Mouse (Mus musculus) heart, postnatal 25 days (tissue): Measurements from ENCODE around the gene Xpnpep2. TPM values are rescaled to one million over a fixed set of nuclear protein-coding genes. Genes with fewer than 3 reads are reported as not detected.

Experiments used
- DNase-seq: peaks from one replicate; pipeline ENCODE4 v3.0.0; 2022; ENCODE audit warnings: low spot score
- intact Hi-C: fragments of 180-260 bp; cut with DNase I; formaldehyde crosslinking; loops from one replicate; pipeline ENCODE4 v1.15.1; 2025
- total RNA-seq, 2 experiments: library from RNA; stranded (reverse); gene quantifications; 2 replicates each; pipeline ENCODE4 v1.2.3; 2021

Gene Xpnpep2
- total RNA-seq, 2 experiments from 2014 or later, result 2.7 to 3.6 TPM

GRCm38 (mm10) chrX:48155489-48155888, 47.0 kb downstream of the Xpnpep2 start:
- no peak for DNase-seq
- intact Hi-C loops, result no loop called here

- no peak for DNase-seq
- intact Hi-C loops, result no loop called here
Observed at GRCm38 (mm10) chrX:48157396-48157795, 48.9 kb downstream of the Xpnpep2 start.

- intact Hi-C loops, result no loop called here
- DNase-seq, result no peak
Observed at GRCm38 (mm10) chrX:48158229-48158919, 49.8 kb downstream of the Xpnpep2 start.

GRCm38 (mm10) chrX:48169892-48170291, 61.4 kb downstream of the Xpnpep2 start:
- intact Hi-C loops, result no loop called here
- DNase-seq, result no peak

GRCm38 (mm10) chrX:48170368-48170767, 61.8 kb downstream of the Xpnpep2 start:
- DNase-seq, result no peak
- intact Hi-C loops, result no loop called here

- intact Hi-C loops, result no loop called here
- DNase-seq, result no peak
Observed at GRCm38 (mm10) chrX:48181844-48182243, 73.3 kb downstream of the Xpnpep2 start.

GRCm38 (mm10) chrX:48184703-48185102, 76.2 kb downstream of the Xpnpep2 start:
- no peak for DNase-seq
- intact Hi-C loops, result no loop called here

Other genes starting within 250 kb of the Xpnpep2 start
- 1 to 10 TPM in 1 of 2 experiments, under 1 TPM in 1; 0.89 to 1.3 TPM for gene Smarca1, start 215.8 kb upstream of the Xpnpep2 start, total RNA-seq
- 10 to 100 TPM; 12.0 to 13.5 TPM for gene Ocrl, start 196.3 kb upstream of the Xpnpep2 start, total RNA-seq
- 10 to 100 TPM in 1 of 2 experiments, 1 to 10 TPM in 1; 9.3 to 17.0 TPM for gene Apln, start 73.9 kb upstream of the Xpnpep2 start, total RNA-seq
- 1 to 10 TPM in 1 of 2 experiments, under 1 TPM in 1; 0.84 to 1.2 TPM for gene Sash3, start 37.7 kb downstream of the Xpnpep2 start, total RNA-seq
- 10 to 100 TPM; 26.5 to 35.8 TPM for gene Zdhhc9, start 100.2 kb downstream of the Xpnpep2 start, total RNA-seq
- gene Utp14a, start 148.1 kb downstream of the Xpnpep2 start, total RNA-seq, result 10 to 100 TPM; 12.6 to 17.9 TPM
- gene Bcorl1, start 232.6 kb downstream of the Xpnpep2 start, total RNA-seq, result 1 to 10 TPM; 5.3 to 7.6 TPM